Mouse (Mus musculus) gastrocnemius, adult 2 months (tissue): Measurements from ENCODE around the gene Ogfrl1. TPM values are rescaled to one million over a fixed set of nuclear protein-coding genes. Genes with fewer than 3 reads are reported as not detected.

Source experiments
- DNase-seq: peaks from one replicate; pipeline ENCODE4 v3.0.0; 2022
- H3K27ac ChIP-seq: fragments of 200-600 bp; 2 replicates; pipeline ENCODE4 v1.8.1; 2022; ENCODE audit warnings: mild to moderate bottlenecking
- H3K4me3 ChIP-seq: fragments of 200-600 bp; 2 replicates; pipeline ENCODE4 v1.8.1; 2022; ENCODE audit warnings: mild to moderate bottlenecking, moderate library complexity
- CTCF ChIP-seq: fragments of 200-600 bp; IDR thresholded peaks from 2 replicates; pipeline ENCODE4 v1.8.1; 2022; ENCODE audit warnings: antibody characterized with exemption, mild to moderate bottlenecking, moderate library complexity
- intact Hi-C: fragments of 180-260 bp; cut with DNase I; formaldehyde crosslinking; loops from one replicate; pipeline ENCODE4 v1.15.1; 2025
- total RNA-seq, 2 experiments: library from RNA; stranded (reverse); gene quantifications; 2 replicates each; pipeline ENCODE4 v1.2.3; 2021

Gene Ogfrl1
- total RNA-seq, 2 experiments from 2014 or later, result 5.9 to 7.2 TPM

- no peak for DNase-seq
- intact Hi-C loops, result no loop called here
- TF ChIP-seq CTCF, result no peak
- H3K4me3 ChIP-seq, result no peak overlapping the region
- no peak overlapping the region for H3K27ac ChIP-seq
Observed at GRCm38 (mm10) chr1:23335726-23336363, 61.7 kb downstream of the Ogfrl1 start.

DNA sequence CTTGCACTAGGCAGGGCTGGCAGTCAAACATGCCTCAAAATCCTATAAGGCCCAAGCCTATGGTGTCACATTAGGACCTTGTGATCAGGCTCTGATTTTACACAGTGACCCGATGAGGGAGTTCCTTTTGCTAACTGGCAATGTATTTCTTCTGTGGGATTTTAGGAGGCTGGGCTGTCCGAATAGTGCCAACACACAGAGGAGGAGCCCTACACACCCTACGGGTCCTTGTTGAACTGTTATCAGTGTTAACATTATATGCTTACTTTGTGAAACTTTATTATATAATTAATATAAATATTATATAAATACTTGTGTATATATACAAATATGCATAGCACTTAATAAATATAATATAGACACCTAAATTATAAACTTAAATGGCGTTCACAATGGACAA, 62.5 kb downstream of the Ogfrl1 start:
- Histone ChIP-seq H3K4me3 (no peak overlapping the region), H3K27ac (no peak overlapping the region)
- DNase-seq, result no peak
- no peak for TF ChIP-seq CTCF
- intact Hi-C loops, result no loop called here

GRCm38 (mm10) chr1:23332192-23332591, 65.4 kb downstream of the Ogfrl1 start:
- intact Hi-C loops, result no loop called here
- no peak overlapping the region for H3K27ac ChIP-seq
- no peak for TF ChIP-seq CTCF
- DNase-seq, result no peak
- no peak overlapping the region for H3K4me3 ChIP-seq

DNA sequence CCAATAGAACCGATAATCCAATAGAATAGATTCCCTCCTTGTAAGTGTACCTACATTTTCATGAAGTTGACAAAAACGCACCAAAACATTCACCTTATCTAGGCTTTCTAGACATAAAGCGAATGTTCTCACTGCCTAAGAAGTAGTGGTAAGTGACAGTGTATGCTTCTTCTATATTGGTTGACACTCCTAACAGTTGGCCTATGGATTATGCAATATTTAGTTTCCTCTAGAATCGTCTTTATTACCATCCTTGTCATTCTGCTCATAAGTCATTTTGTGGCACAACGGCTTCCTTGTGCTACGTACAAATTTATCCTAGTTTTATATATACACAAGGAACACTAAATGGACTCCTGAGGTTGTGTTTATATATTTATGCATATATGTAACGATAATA, 72.4 kb downstream of the Ogfrl1 start:
- intact Hi-C loops, result loop anchor here (2.0 to 10.0 kb wide), 2 partner anchors 170 to 470 kb away; no protein-coding TSS in a partner anchor
- no peak for TF ChIP-seq CTCF
- H3K4me3 ChIP-seq, result no peak overlapping the region
- no peak for DNase-seq
- H3K27ac ChIP-seq, result no peak overlapping the region

- no peak for DNase-seq
- TF ChIP-seq CTCF, result peak; percentile 69
- no peak overlapping the region for H3K27ac ChIP-seq
- H3K4me3 ChIP-seq, result no peak overlapping the region
- intact Hi-C loops, result loop anchor here (2.0 to 10.0 kb wide), 2 partner anchors 171 to 471 kb away; no protein-coding TSS in a partner anchor
Observed at GRCm38 (mm10) chr1:23324226-23324625, 73.3 kb downstream of the Ogfrl1 start.

GRCm38 (mm10) chr1:23323286-23323685, 74.3 kb downstream of the Ogfrl1 start:
- Histone ChIP-seq H3K27ac (peak overlapping the region; percentile 31; the same call in 1 of the 2 replicates), H3K4me3 (peak overlapping the region; percentile 36)
- intact Hi-C loops, result loop anchor here (10.0 kb wide), 1 partner anchor 472 kb away; no protein-coding TSS in a partner anchor
- no peak for TF ChIP-seq CTCF
- DNase-seq, result no peak

DNA sequence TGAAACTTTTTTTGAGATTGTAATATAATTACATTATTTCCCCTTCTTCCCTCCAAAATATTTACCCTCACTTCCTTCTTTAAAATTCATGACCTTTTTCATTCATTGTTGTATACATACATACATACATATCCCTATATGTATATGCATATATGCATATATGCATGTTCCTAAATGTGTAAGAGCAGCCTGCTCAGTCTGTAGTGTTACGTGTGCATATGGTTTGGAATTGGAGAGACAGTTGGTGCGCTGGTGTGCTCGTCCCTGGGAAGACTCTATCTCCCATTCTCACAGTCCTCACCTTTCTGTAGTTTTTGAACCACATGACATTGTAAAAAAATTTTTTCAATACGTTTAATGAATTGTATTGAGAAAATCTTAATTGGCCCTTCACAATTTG, 75.4 kb downstream of the Ogfrl1 start:
- no peak for TF ChIP-seq CTCF
- DNase-seq, result no peak
- intact Hi-C loops, result loop anchor here (10.0 kb wide), 1 partner anchor 473 kb away; no protein-coding TSS in a partner anchor
- Histone ChIP-seq H3K4me3 (no peak overlapping the region), H3K27ac (no peak overlapping the region)

- Histone ChIP-seq H3K4me3 (peak overlapping the region; percentile 61), H3K27ac (peak overlapping the region; percentile 62)
- peak; percentile 27 for DNase-seq
- no peak for TF ChIP-seq CTCF
- intact Hi-C loops, result loop anchor here (10.0 kb wide), 1 partner anchor 473 kb away; no protein-coding TSS in a partner anchor
Observed at GRCm38 (mm10) chr1:23321331-23321851, 76.2 kb downstream of the Ogfrl1 start.

DNA sequence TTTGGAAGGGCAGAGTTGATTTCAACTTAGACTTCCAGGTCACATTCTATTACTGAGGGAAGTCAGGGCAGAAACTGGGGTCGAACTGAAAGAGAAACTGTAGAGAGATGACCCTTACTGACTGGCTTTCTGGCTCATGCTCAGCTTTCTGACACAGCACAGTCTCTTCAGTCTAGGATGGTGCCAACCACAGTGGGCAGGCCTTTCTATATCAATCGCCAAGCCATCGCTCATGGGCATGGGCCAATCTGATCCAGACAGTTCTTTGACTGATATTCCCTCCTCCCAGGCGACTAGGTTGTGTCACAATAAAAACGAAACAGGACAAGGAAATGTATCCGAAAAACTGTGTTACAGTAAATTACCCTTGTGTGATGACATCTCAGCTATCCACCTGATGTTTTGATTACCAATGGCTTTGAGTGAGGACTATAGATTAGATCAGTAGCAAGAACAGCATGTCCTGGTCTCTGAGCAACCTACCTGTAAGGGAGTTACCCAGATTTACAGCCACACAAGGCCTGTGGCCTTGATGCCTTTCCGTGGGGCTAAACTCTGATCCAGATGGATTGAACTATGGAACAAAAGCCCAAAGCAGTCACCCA, 76.9 kb downstream of the Ogfrl1 start:
- no peak for TF ChIP-seq CTCF
- intact Hi-C loops, result loop anchor here (10.0 kb wide), 1 partner anchor 474 kb away; no protein-coding TSS in a partner anchor
- no peak for DNase-seq
- H3K4me3 ChIP-seq, result no peak overlapping the region
- peak overlapping the region; percentile 62; the same call in 1 of the 2 replicates for H3K27ac ChIP-seq
